Mouse (Mus musculus) cerebellum, adult 2 months (tissue): ENCODE results near the gene Fbxo36. TPM values are rescaled to one million over a fixed set of nuclear protein-coding genes. Genes with fewer than 3 reads are reported as not detected.

Source experiments
- DNase-seq, 2 experiments: peaks; one replicate each; pipeline ENCODE4 v3.0.0; 2021
- H3K27ac ChIP-seq: fragments of 200-500 bp; 2 replicates; pipeline ENCODE4 v1.5.1; 2012; ENCODE audit warnings: low read length, control low read depth, inconsistent platforms; ENCODE audit not compliant: insufficient read depth
- H3K27me3 ChIP-seq: fragments of 200-500 bp; 2 replicates; pipeline ENCODE4 v1.6.1; 2012; ENCODE audit warnings: inconsistent platforms, mild to moderate bottlenecking, low read length, moderate library complexity; ENCODE audit not compliant: control insufficient read depth, insufficient read depth
- H3K4me1 ChIP-seq: fragments of 200-500 bp; 2 replicates; pipeline ENCODE4 v1.6.1; 2011; ENCODE audit warnings: low read length; ENCODE audit not compliant: control insufficient read depth, insufficient read depth
- H3K4me3 ChIP-seq: fragments of 200-500 bp; replicated peaks from 2 replicates; pipeline ENCODE3; 2011; ENCODE audit warnings: mild to moderate bottlenecking, low read depth, low read length, control low read depth; ENCODE audit not compliant: insufficient read depth
- CTCF ChIP-seq: fragments of 200-500 bp; IDR thresholded peaks from 2 replicates; pipeline ENCODE4 v1.5.1; 2011; ENCODE audit warnings: low read depth, mild to moderate bottlenecking, control low read depth, low read length, moderate library complexity, borderline replicate concordance; ENCODE audit not compliant: insufficient read depth
- POLR2A ChIP-seq: fragments of 200-500 bp; IDR thresholded peaks from 2 replicates; pipeline ENCODE4 v1.6.1; 2011; ENCODE audit warnings: low read length, control low read depth, borderline replicate concordance; ENCODE audit not compliant: insufficient read depth
- WGBS: fragments of 180-500 bp; shearing (Covaris S2); methylation state at CpG from one replicate; pipeline ENCODE4 v1.1.7; 2018; 5-methylcytosine and 5-hydroxymethylcytosine counted together
- polyA plus RNA-seq: library from polyadenylated mRNA; depleted of rRNA; stranded (reverse); fragments of >200 nt; gene quantifications from 2 replicates; pipeline ENCODE4 v1.2.3, GENCODE M21; 2012

Gene Fbxo36
- polyA plus RNA-seq, 1 experiment = 8.5 TPM

- TF ChIP-seq POLR2A (no peak), CTCF (no peak)
- no peak overlapping the region for H3K27ac ChIP-seq
- under 1% methylated on average over 22 of the region's 22 CpGs for WGBS
- DNase-seq = peak in 1 of 2 experiments; percentile 8
- no peaks in the 10 kb centered on the region for H3K27me3 ChIP-seq
- no peaks in the 10 kb centered on the region for H3K4me1 ChIP-seq
- H3K4me3 ChIP-seq = peak overlapping the region; percentile 89
Measured at GRCm38 (mm10) chr1:84838156-84838555, 1.5 kb upstream of the Fbxo36 start.

GRCm38 (mm10) chr1:84838621-84839151 lies 955 bp upstream of the Fbxo36 start:
- H3K4me3 ChIP-seq = peak overlapping the region; percentile 89
- H3K4me1 ChIP-seq = no peaks in the 10 kb centered on the region
- DNase-seq = peak; percentile 67 to 70
- no peaks in the 10 kb centered on the region for H3K27me3 ChIP-seq
- TF ChIP-seq POLR2A = no peak
- no peak for TF ChIP-seq CTCF
- 2% methylated on average over 44 of the region's 44 CpGs for WGBS
- peak overlapping the region; percentile 82 for H3K27ac ChIP-seq

- WGBS = under 1% methylated on average over 39 of the region's 39 CpGs
- H3K27ac ChIP-seq = peak within 1 kb of the TSS; percentile 99
- no peak for TF ChIP-seq CTCF
- TF ChIP-seq POLR2A = no peak
- no peak for DNase-seq
- peak within 1 kb of the TSS; percentile 89 for H3K4me3 ChIP-seq
- H3K4me1 ChIP-seq = no peaks in the 10 kb centered on the region
- no peaks in the 10 kb centered on the region for H3K27me3 ChIP-seq
Measured at GRCm38 (mm10) chr1:84840018-84840664, 500 bp downstream of the Fbxo36 start, which contains the start of gene Trip12. Gene Trip12 (minus strand): TSS chr1:84840516.

GRCm38 (mm10) chr1:84841061-84841460 lies 1.4 kb downstream of the Fbxo36 start:
- no peaks in the 10 kb centered on the region for H3K27me3 ChIP-seq
- no peak overlapping the region for H3K4me3 ChIP-seq
- 75% methylated on average over 3 of the region's 3 CpGs for WGBS
- DNase-seq = no peak
- TF ChIP-seq POLR2A = no peak
- TF ChIP-seq CTCF = no peak
- H3K27ac ChIP-seq = no peak overlapping the region
- H3K4me1 ChIP-seq = no peaks in the 10 kb centered on the region

GRCm38 (mm10) chr1:84843366-84843765 lies 3.7 kb downstream of the Fbxo36 start:
- no peak for TF ChIP-seq CTCF
- TF ChIP-seq POLR2A = no peak
- H3K27ac ChIP-seq = no peak overlapping the region
- H3K4me3 ChIP-seq = no peak overlapping the region
- 91% methylated on average over 2 of the region's 2 CpGs for WGBS
- H3K4me1 ChIP-seq = no peaks in the 10 kb centered on the region
- no peak for DNase-seq
- no peaks in the 10 kb centered on the region for H3K27me3 ChIP-seq

- no peak for DNase-seq
- no peak for TF ChIP-seq CTCF
- no peak for TF ChIP-seq POLR2A
- Histone ChIP-seq H3K27ac (no peak overlapping the region), H3K27me3 (no peaks in the 10 kb centered on the region), H3K4me3 (no peak overlapping the region), H3K4me1 (no peaks in the 10 kb centered on the region)
- WGBS = 94% methylated on average over 7 of the region's 7 CpGs
Measured at GRCm38 (mm10) chr1:84847698-84848097, 8.1 kb downstream of the Fbxo36 start.

GRCm38 (mm10) chr1:84848335-84848734 lies 8.7 kb downstream of the Fbxo36 start:
- TF ChIP-seq POLR2A = no peak
- no peak for TF ChIP-seq CTCF
- H3K27ac ChIP-seq = no peak overlapping the region
- no peaks in the 10 kb centered on the region for H3K4me1 ChIP-seq
- no peak overlapping the region for H3K4me3 ChIP-seq
- 98% methylated on average over 3 of the region's 3 CpGs for whole genome bisulfite sequencing
- no peak for DNase-seq
- no peaks in the 10 kb centered on the region for H3K27me3 ChIP-seq
